Mouse (Mus musculus) left cerebral cortex, adult 2 months (tissue): ENCODE results near the gene Bpifb5. TPM values are rescaled to one million over a fixed set of nuclear protein-coding genes. Genes with fewer than 3 reads are reported as not detected.
"Not testable (repeated sequence)": the region's sequence is repeated elsewhere in the genome, so short reads cannot be mapped to it uniquely, and the experiment has no call there.

Experiments
- DNase-seq, 2 experiments: peaks; one replicate each; pipeline ENCODE4 v3.0.0; 2021 to 2022; ENCODE audit warnings: low spot score in 2 of 2, mixed read lengths in 1 of 2; ENCODE audit errors: extremely low spot score in 1 of 2
- H3K27ac ChIP-seq: fragments of 200-600 bp; 2 replicates; pipeline ENCODE4 v1.8.1; 2022
- H3K4me3 ChIP-seq: fragments of 200-600 bp; 2 replicates; pipeline ENCODE4 v1.8.1; 2022
- CTCF ChIP-seq: fragments of 200-600 bp; IDR thresholded peaks from 2 replicates; pipeline ENCODE4 v1.8.1; 2022; ENCODE audit warnings: antibody characterized with exemption, mild to moderate bottlenecking, moderate library complexity
- intact Hi-C: fragments of 180-260 bp; cut with DNase I; formaldehyde crosslinking; loops from one replicate; pipeline ENCODE4 v1.15.1; 2025
- total RNA-seq, 2 experiments: library from RNA; stranded (reverse); gene quantifications; 2 replicates each; pipeline ENCODE4 v1.2.3; 2021

Gene Bpifb5
- total RNA-seq, 2 experiments from 2014 or later: not detected

GRCm38 (mm10) chr2:154243356-154244036 is 20.0 kb downstream of the Bpifb5 start:
- DNase-seq: peak; percentile 36 to 61
- H3K4me3 ChIP-seq: no peak overlapping the region
- TF ChIP-seq CTCF: no peak
- intact Hi-C loops: loop anchor here (1.0 kb wide), 1 partner anchor 31 kb away; no protein-coding TSS in a partner anchor
- no peak overlapping the region for H3K27ac ChIP-seq

GRCm38 (mm10) chr2:154245322-154245721 is 21.8 kb downstream of the Bpifb5 start:
- no peak for TF ChIP-seq CTCF
- Histone ChIP-seq H3K27ac (no peak overlapping the region), H3K4me3 (no peak overlapping the region)
- intact Hi-C loops: no loop called here
- DNase-seq: no peak

GRCm38 (mm10) chr2:154255254-154255653 is 31.7 kb downstream of the Bpifb5 start:
- intact Hi-C loops, DNase-seq, H3K27ac ChIP-seq, H3K4me3 ChIP-seq: not testable (repeated sequence)

GRCm38 (mm10) chr2:154255770-154256169 is 32.2 kb downstream of the Bpifb5 start:
- no peak for DNase-seq
- no peak overlapping the region for H3K27ac ChIP-seq
- intact Hi-C loops: no loop called here
- TF ChIP-seq CTCF: no peak
- no peak overlapping the region for H3K4me3 ChIP-seq

- DNase-seq, H3K4me3 ChIP-seq, intact Hi-C loops, H3K27ac ChIP-seq: not testable (repeated sequence)
Measured at GRCm38 (mm10) chr2:154257554-154257953, 34.0 kb downstream of the Bpifb5 start, which contains the start of gene Bpifb9a. TSS of gene Bpifb9a (plus strand) at chr2:154257854.

- H3K4me3 ChIP-seq, DNase-seq, intact Hi-C loops, H3K27ac ChIP-seq: not testable (repeated sequence)
Measured at GRCm38 (mm10) chr2:154264397-154264796, 40.9 kb downstream of the Bpifb5 start.

Other genes starting within 250 kb of the Bpifb5 start
- gene Bpifa6, start 248.8 kb upstream of the Bpifb5 start, total RNA-seq: not detected
- gene Bpifa2, start 215.5 kb upstream of the Bpifb5 start, total RNA-seq: not detected
- not detected for gene Bpifa3, start 93.4 kb upstream of the Bpifb5 start, total RNA-seq
- gene Bpifa1, start 80.9 kb upstream of the Bpifb5 start, total RNA-seq: not detected
- not detected for gene Bpifa5, start 61.1 kb upstream of the Bpifb5 start, total RNA-seq
- gene Bpifb1, start 32.9 kb upstream of the Bpifb5 start, total RNA-seq: under 1 TPM in 1 of 2 experiments, not detected in 1; 0.50 TPM
- not detected for gene Bpifb9a, start 34.1 kb downstream of the Bpifb5 start, total RNA-seq
- gene Bpifb9b, start 83.5 kb downstream of the Bpifb5 start, total RNA-seq: not detected
- 10 to 100 TPM; 11.5 to 14.3 TPM for gene Cdk5rap1, start 149.3 kb downstream of the Bpifb5 start, total RNA-seq
- gene Snta1, start 184.4 kb downstream of the Bpifb5 start, total RNA-seq: 10 to 100 TPM; 33.9 to 34.1 TPM
- gene Cbfa2t2, start 212.7 kb downstream of the Bpifb5 start, total RNA-seq: 10 to 100 TPM; 54.3 to 57.4 TPM